ENCODE assay signal across 22 mouse cellular contexts in the genomic region with DNA sequence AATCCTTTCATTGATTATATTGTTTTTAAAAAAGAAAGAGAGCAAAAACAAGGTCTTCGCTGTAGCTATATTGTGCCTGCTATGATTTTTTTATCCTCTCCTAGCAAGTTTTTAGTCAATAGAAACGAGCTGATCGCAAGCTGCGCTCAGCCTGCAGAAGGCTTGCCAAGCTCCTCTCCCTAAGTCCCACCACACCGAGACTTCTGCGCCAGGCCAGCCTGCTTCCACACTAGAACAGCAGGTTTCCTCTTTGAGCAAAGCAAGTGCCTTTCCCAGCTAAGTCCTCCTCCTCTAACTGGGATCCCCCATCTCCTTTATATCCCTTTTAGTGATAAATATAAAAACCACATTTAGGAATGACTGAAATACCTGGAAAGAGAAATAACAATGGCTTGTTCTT.
A peak's percentile ranks its signal among the peaks of the same experiment; 100 is the strongest.
DNase-seq lines count a peak whose midpoint lies in the region; ATAC-seq lines count a peak whose summit lies in the region.
"Had no signal": no experiment of that assay in that cellular context is flagged by ENCODE, and none has a peak within 500 bp of the region (broad histone marks: within the 10 kb centered on the region; RNA-seq: fewer than 3 reads in every experiment).

No protein-coding gene starts in this region.

- H3K4me1 ChIP-seq in kidney, embryonic 15.5 days, result peaks cover 7% of the 10 kb centered on the region
- H3K4me1 ChIP-seq: forebrain, embryonic 15.5 days had no signal

- no peak overlapping the region for H3K27ac ChIP-seq in kidney, embryonic 15.5 days
- H3K27ac ChIP-seq: forebrain, embryonic 15.5 days; macrophage; neural tube, embryonic 13.5 days had no signal

- H3K36me3 ChIP-seq in kidney, embryonic 15.5 days, result no peaks in the 10 kb centered on the region
- H3K36me3 ChIP-seq: forebrain, embryonic 15.5 days; G1E; neural tube, embryonic 13.5 days had no signal

- no peak overlapping the region for H3K4me2 ChIP-seq in kidney, embryonic 15.5 days
- H3K4me2 ChIP-seq: forebrain, embryonic 15.5 days; midbrain, embryonic 11.5 days; neural tube, embryonic 13.5 days had no signal

- H3K4me3 ChIP-seq in kidney, embryonic 15.5 days (replicated peaks), result no peak overlapping the region
- H3K4me3 ChIP-seq: erythroblast, embryonic 14.5 days; forebrain, embryonic 15.5 days; neural tube, embryonic 13.5 days had no signal

- H3K9ac ChIP-seq in kidney, embryonic 15.5 days, result no peak overlapping the region
- H3K9ac ChIP-seq: forebrain, embryonic 15.5 days; neural tube, embryonic 13.5 days had no signal

- H3K27me3 ChIP-seq in kidney, embryonic 15.5 days, result no peaks in the 10 kb centered on the region
- H3K27me3 ChIP-seq: forebrain, embryonic 15.5 days; neural tube, embryonic 13.5 days had no signal

- WGBS in kidney, embryonic 15.5 days, result 89% methylated on average over 6 of the region's 6 CpGs

- peak; percentile 49 to 57 for DNase-seq in cerebellum, postnatal 10 days
- DNase-seq in cerebellum, adult 9-10 months, result no peak
- DNase-seq in left cerebral cortex, adult 18-20 months (ENCODE audit: low spot score in 2 of 2), result peak; percentile 39 to 47
- no peak for DNase-seq in left cerebral cortex, adult 11 months (ENCODE audit: low spot score)
- peak; percentile 59 to 74 for DNase-seq in left cerebral cortex, postnatal 36 days (ENCODE audit: low spot score in 2 of 2)
- DNase-seq in telencephalon, adult 2 months (ENCODE audit: low read depth, low spot score), result peak; percentile 81
- no peak for DNase-seq in ovary, postnatal 10 days (ENCODE audit: low spot score)
- DNase-seq: adrenal gland, postnatal 36 days; heart, postnatal 4 days; kidney, adult 11 months; kidney, postnatal 14 days; lung, adult 2 months; thymus, postnatal 36 days had no signal

- no peak for ATAC-seq in kidney, embryonic 15.5 days (replicated peaks; ENCODE audit: low FRiP score)
- ATAC-seq: CD4-positive, CD25-positive, alpha-beta regulatory T cell, adult 4 months; forebrain, embryonic 15.5 days; hindbrain, embryonic 16.5 days had no signal

- H3K9me3 ChIP-seq in kidney, embryonic 15.5 days (replicated peaks), result no peaks in the 10 kb centered on the region
- H3K9me3 ChIP-seq: forebrain, embryonic 15.5 days; G1E; neural tube, embryonic 13.5 days had no signal

- intact Hi-C loops in left cerebral cortex, postnatal 36 days (cut with DNase I), result loop anchor here (2.0 kb wide), 1 partner anchor 44 kb away; no protein-coding TSS in a partner anchor

Comparison
In these comparisons a context has a peak if more than half of its experiments do, and no peak if none do; other contexts are left out.
1. DNase-seq: peak in cerebellum, postnatal 10 days (2 of 2), left cerebral cortex, adult 18-20 months (2 of 2), left cerebral cortex, postnatal 36 days (2 of 2) and telencephalon, adult 2 months (single experiment); none in cerebellum, adult 9-10 months (single experiment), left cerebral cortex, adult 11 months (single experiment) and ovary, postnatal 10 days (single experiment).